Mouse (Mus musculus) thymus, postnatal 25 days (tissue): ENCODE results near the gene Sec62.
A peak's percentile ranks its signal among the peaks of the same experiment; 100 is the strongest.
"Not testable (repeated sequence)": the region's sequence is repeated elsewhere in the genome, so short reads cannot be mapped to it uniquely, and the experiment has no call there.

Source experiments
- DNase-seq: peaks from one replicate; pipeline ENCODE4 v3.0.0; 2022

The Sec62 gene

DNA sequence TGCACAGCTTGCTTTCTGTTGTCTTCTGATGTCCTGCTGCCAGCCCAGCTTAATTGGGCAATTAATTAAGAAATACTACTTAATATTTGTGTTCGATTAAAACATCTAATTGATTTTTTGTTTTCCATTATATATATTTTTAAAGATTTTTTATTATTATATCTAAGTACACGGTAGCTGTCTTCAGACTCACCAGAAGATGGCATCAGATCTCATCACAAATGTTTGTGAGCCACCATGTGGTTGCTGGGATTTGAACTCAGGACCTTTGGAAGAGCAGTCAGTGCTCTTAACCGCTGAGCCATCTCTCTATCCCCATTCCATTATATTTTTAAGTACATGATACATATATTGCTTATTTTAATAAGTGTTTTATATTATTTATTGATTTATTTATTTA, 40.6 kb downstream of the Sec62 start:
- DNase-seq, result no peak

DNA sequence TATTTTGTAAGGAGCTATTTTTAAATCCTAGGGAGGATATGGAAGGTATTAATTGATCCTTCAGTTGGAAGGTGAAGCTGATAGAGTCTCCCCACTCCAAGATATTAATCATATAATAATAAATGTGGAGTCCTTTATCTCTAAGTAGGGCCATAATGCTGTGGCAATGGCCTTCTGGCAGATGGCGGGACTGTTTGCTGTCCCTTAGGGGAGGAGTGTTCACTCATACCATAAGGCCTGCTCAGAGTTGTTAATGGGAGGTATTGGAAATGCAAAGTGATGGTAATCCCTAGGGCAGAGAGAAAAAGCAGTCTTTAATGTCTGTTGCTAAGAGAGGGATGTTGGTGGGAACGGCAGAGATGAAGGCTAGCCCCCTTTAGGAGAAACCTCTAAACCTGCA, 53.1 kb downstream of the Sec62 start:
- no peak for DNase-seq

DNA sequence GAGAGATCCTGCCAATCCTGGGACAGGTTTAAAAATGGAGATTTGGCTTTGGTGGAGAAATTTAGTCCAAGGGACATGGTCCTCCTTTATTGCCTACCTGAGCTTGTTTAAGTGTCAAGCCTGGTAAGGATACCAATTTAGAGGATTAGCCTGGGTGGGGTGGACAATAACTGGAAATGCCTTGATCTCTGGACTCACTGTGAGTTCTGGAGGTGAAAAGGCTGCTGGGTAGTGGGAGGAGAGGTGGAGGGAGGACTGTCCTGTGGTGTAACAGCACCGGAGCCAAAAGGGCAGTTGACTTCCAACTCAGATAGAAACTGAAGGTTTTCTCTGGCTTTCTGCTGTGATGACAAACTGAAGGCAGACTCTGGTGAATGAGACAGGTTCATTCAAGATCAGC, 54.7 kb downstream of the Sec62 start:
- no peak for DNase-seq

DNA sequence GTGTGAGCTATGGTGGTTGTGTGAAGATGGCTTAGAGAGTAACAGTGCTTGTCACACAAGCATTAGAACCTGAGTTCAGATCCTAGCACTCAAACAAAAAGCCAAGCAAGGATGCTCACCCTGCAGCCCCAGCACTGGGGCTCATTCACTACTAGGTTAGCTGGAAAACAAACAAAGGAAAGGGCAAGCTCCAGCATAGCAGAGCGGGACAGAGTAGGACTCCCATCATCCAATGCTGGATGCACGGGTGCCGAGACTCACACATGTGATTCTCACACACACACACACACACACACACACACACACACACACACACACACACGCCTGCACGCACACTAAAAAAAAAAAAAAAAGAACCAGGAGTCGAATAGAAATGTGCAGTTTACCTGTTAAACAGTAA, 58.7 kb downstream of the Sec62 start:
- no peak for DNase-seq

DNA sequence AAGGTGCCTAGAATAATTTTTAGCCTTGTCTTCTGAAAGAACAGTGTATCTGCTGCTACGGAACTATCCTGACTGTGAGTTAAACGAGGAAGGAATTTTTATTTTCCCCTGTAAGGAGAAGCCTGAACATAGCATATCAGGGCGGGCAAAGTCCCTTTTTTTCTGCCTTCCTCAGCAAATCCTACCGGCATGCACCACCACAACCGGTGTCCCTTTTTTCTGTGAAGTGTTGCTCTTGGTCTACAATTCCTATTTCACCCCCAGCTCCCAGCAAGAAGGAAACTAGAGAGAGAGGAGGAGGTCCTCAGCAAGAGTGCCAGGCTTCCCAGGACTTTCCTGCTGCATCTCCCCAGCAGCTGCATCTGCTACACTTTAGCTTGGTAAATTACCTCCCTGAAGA, 60.9 kb downstream of the Sec62 start:
- no peak for DNase-seq

DNA sequence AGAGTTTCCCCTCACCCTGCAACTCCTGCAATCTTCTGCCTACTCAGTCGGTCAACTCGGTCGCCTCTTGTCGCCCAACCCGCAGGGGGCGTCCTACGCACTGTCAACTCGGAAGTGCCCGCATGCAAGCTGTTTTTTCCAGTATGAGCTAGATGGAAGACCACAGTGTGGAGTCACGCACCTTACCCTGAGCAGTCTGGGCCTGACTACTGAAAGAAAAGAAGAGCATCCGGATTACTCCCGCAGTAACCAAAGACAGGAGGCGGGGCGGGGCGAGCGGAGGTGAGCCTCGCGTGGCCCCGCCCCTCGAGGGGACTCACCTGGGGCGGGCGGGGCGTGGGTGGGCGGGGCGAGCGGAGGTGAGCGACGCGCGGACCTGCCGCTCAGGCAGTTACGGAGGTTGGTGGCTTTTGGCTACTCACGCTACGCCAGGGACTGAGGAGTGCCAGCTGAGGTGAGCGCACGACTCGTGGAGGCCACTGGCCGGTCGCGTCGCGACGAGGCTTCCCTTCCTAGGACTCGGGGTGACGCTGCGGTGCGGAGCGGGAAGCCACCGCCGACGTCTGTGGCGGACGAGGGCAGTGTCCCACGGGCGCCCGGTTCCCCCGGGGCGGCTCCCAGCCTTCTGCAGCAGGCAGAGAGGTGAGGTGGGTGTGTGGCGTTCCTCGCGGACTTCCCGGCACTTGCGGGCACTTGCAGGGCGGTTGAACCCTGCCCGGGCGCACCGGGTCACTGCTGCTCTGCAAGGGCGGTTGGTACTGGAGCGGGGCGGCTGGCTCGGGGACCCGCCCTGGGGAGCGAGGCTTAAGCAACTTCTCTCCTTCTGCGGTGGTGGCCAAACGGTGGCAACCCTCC, 63.2 kb downstream of the Sec62 start, which contains the start of gene Gpr160:
TSS of gene Gpr160 (plus strand) at position 347 of the 855 bp plus-strand sequence.
- DNase-seq, result peak; percentile 76

DNA sequence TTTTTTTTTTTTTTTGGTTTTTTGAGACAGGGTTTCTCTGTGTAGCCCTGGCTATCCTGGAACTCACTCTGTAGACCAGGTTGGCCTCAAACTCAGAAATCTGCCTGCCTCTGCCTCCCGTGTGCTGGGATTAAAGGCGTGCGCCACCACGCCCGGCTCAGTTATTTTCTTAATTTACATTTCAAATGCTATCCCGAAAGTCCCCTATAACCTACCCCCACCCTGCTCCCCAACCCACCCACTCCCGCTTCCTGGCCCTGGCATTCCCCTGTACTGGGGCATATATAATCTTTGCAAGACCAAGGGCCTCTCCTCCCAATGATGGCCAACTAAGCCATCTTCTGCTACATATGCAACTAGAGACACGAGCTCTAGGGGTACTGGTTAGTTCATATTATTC, 66.9 kb downstream of the Sec62 start:
- not testable (repeated sequence) for DNase-seq

DNA sequence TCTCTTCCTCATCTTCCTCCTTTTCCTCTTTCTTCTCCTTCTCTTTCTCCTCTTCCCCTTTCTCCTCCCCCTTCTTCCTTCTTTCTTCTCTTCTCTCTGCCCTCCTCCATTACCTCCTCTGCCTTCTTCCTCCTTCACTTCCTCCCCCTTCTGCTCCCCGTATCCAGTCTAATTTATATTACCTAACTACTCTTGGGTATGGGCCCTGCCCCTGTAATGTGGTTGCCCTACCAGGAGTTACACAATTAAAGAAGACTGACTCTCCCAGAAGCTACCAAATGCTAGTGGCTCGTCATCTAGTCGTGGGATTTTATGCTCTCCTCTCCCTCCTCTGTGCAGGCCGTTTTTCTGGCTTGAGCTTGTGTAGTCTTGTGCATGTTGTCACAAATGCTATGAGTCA, 68.0 kb downstream of the Sec62 start:
- no peak for DNase-seq

DNA sequence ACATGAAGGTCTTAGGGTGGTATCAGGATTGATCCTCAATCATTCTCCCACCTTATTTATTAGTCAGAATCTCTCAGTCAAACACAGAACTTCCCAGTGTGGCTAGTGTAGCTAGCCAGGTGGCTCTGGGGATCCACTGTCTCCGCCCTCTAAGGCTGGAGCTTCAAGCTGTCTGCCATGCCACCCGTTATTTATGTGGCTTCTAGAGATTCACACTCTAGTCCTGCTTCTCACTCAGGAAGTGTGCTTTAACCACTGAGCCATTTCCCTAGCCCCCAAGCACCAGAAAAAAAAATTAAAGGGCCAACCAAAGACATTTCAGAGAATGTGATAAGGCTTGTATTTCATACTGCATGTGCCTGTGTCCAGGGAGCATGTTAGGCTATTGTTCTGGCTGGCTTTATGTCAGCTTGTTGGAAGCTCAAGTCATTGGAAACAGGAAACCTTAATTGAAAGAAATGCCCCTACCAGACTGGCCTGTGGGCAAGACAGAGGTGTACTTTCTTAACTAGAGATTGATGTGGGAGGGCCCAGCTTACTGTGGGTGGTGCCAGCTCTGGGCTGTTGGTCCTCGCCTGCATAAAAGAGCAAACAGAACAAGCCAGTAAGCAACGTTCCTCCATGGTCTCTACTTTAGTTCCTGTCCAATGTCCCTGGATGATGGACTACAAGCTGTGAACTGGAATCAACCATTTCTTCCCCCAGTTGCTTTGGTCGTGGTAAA, 71.2 kb downstream of the Sec62 start:
- DNase-seq, result no peak

DNA sequence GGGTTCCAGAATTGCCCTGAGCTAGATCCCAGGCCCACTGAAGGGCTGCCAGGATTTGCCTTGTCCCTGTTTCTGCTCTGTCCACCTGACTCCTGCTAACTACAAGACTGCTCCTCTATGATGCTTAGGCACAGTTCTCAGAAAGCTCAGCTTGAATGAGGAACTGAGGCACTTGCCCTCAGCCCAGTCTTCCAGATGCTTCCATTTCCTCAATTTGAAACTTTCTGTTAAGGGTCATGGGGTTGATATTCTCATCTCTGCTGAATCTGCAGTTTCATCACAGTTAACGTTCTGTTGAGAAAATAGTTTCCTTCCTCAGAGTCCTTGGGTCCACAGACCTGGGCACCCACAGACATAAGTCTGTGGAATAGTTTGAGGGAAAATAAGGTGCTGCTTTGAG, 72.0 kb downstream of the Sec62 start:
- DNase-seq, result no peak

DNA sequence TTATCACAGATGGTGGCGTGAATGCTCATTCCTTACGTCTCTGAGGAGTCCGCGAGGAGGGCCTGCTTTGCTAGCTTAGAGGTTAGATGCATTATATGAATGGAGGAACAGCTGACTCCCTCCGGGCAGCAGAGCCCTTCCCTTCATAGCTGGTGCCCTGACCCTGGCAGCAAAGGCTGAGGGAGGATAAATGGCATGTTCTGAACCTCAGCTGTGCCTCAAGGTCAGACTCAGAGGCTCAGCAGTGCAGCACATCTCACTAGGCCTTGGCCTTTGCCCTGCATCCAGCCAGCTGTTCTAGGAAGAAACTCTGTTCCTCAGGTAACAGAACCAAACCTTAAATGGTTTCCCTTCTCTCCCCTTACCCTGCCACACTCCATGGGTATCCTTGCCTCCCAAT, 75.5 kb downstream of the Sec62 start:
- no peak for DNase-seq

DNA sequence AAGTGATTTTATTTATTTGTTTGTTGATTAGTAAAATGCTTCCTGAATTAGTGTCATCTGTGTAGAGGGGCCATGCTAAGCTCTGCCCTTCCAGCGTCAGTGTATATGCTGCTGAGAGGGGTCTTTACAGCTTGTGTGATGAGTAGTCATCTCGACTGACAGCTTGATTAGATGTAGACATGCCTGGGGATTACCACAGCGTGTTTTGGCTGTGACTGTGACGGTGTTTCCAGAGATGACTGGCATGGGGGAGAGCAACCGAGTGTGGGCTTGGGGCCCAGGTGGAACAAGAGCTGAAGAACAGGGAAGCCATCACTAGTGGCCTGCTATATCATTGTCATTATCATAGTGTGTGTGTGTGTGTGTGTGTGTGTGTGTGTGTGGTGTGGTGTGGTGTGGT, 76.0 kb downstream of the Sec62 start:
- no peak for DNase-seq

DNA sequence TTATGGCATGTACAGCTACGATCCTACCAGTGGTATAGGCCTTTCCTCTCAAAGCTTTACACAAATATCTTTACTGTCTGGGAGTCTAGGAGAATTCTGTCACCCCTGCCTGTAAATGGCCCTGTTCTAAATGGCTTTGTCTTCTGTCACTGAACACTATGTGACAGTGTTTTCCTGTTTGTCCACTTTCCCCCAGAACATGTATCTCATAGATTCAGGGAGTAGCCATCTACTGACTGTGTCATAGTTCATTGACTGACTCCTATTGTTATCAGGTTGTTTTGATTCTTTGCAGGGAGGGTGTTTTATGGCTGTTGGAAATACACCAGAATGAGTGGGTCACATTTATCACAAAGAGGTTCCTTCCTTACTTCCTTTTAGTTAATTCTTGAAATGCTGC, 77.3 kb downstream of the Sec62 start:
- no peak for DNase-seq
